ENCODE assay signal across 10 mouse cellular contexts in the genomic region with DNA sequence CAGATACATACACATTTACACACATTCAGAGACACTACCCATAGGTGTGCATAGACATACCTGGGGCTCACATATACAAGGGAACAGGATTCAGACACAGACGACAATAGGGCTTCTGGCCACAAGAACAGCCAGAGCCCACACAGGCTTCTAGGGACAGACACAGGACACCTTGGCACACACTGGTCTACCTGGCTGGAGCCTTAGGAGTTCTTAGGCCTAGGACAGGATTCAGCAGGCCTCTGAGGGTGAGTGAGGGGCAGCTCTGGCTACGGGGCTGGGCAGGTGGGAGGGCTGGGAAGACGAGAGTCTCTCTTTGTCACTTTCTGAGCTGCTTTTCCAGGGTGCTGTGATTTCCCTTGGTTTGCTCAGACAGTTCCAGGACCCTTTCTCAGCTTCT. TPM values are rescaled to one million over a fixed set of nuclear protein-coding genes. Genes with fewer than 3 reads are reported as not detected.
DNase-seq lines count a peak whose midpoint lies in the region; ATAC-seq lines count a peak whose summit lies in the region.
"Had no signal": no experiment of that assay in that cellular context is flagged by ENCODE, and none has a peak within 500 bp of the region (broad histone marks: within the 10 kb centered on the region; RNA-seq: fewer than 3 reads in every experiment).

No protein-coding gene starts in this region.

- peak overlapping the region; percentile 77 for H3K9ac ChIP-seq in heart, embryonic 13.5 days
- 0 out of 2 replicates have a peak overlapping the region, but pooled peaks have one; percentile 12 for H3K9ac ChIP-seq in liver, embryonic 12.5 days

- peak overlapping the region; percentile 78 for H3K27ac ChIP-seq in heart, embryonic 13.5 days (replicated peaks)
- H3K27ac ChIP-seq in liver, embryonic 12.5 days: peak overlapping the region; percentile 67

- intact Hi-C loops in heart, postnatal 36 days (cut with DNase I): loop anchor here (10.0 kb wide), 1 partner anchor 393 kb away; no protein-coding TSS in a partner anchor

- peak overlapping the region; percentile 65 for H3K4me2 ChIP-seq in heart, embryonic 13.5 days
- peak overlapping the region; percentile 57 for H3K4me2 ChIP-seq in liver, embryonic 12.5 days

- 54% methylated on average over 3 of the region's 3 CpGs for WGBS in heart, embryonic 13.5 days
- 56% methylated on average over 3 of the region's 3 CpGs for WGBS in liver, embryonic 12.5 days (ENCODE audit: insufficient replicate concordance)

- H3K27me3 ChIP-seq in heart, embryonic 13.5 days (replicated peaks): peaks cover 3% of the 10 kb centered on the region; the same call in 1 of the 2 replicates
- no peaks in the 10 kb centered on the region for H3K27me3 ChIP-seq in liver, embryonic 12.5 days (replicated peaks)

- H3K4me3 ChIP-seq in heart, embryonic 13.5 days: peak overlapping the region; percentile 40
- peak overlapping the region; percentile 12; the same call in 1 of the 2 replicates for H3K4me3 ChIP-seq in liver, embryonic 12.5 days

- no peaks in the 10 kb centered on the region for H3K9me3 ChIP-seq in heart, embryonic 13.5 days
- H3K9me3 ChIP-seq in liver, embryonic 12.5 days (replicated peaks): no peaks in the 10 kb centered on the region

- H3K4me1 ChIP-seq in heart, embryonic 13.5 days: peaks cover 31% of the 10 kb centered on the region
- H3K4me1 ChIP-seq in liver, embryonic 12.5 days: peaks cover 37% of the 10 kb centered on the region

- no peak for ATAC-seq in heart, embryonic 13.5 days (ENCODE audit: extremely low read depth, insufficient number of reproducible peaks, low FRiP score, low TSS enrichment)
- ATAC-seq in liver, embryonic 12.5 days: 0 out of 2 replicates have a peak, but pooled peaks have one; percentile 6

- no peaks in the 10 kb centered on the region for H3K36me3 ChIP-seq in heart, embryonic 13.5 days
- H3K36me3 ChIP-seq in liver, embryonic 12.5 days: peaks cover 18% of the 10 kb centered on the region

- DNase-seq in heart, postnatal 36 days: no peak
- DNase-seq in thymus, postnatal 10 days (ENCODE audit: low spot score in 2 of 2): peak; percentile 18
- no peak for DNase-seq in thymus, postnatal 0 days (ENCODE audit: low spot score)
- DNase-seq in testis, postnatal 10 days (ENCODE audit: low spot score): no peak
- no peak for DNase-seq in urinary bladder, postnatal 25 days (ENCODE audit: low spot score)
- DNase-seq in urinary bladder, postnatal 4 days (ENCODE audit: low spot score in 2 of 2): no peak

RNA-seq across cellular contexts. Expression of gene Arap1, which starts 30.4 kb away (rescaled TPM):
- polyA plus RNA-seq in heart, embryonic 13.5 days (2015; fragmentation: Nextera tagmentation; extraction: Ambion mirVana): 25.6 and 26.3 TPM in 2 replicates
- 10 to 100 TPM; 28.7 to 33.9 TPM for total RNA-seq in heart, postnatal 36 days (2021)
- polyA plus RNA-seq in thymus, postnatal 0 days (2015; fragmentation: Nextera tagmentation; extraction: Ambion mirVana): 31.1 and 34.4 TPM in 2 replicates
- polyA plus RNA-seq in liver, embryonic 12.5 days (2016; fragmentation: Nextera tagmentation; extraction: Ambion mirVana): 20.5 and 24.6 TPM in 2 replicates

RNA-seq across cellular contexts. Expression of gene Gm45837, which starts 32.4 kb away (rescaled TPM):
- not detected in 2 replicates for polyA plus RNA-seq in heart, embryonic 13.5 days (2015; fragmentation: Nextera tagmentation; extraction: Ambion mirVana)
- total RNA-seq in heart, postnatal 36 days (2021): not detected
- polyA plus RNA-seq in thymus, postnatal 0 days (2015; fragmentation: Nextera tagmentation; extraction: Ambion mirVana): 1.1 TPM in 1 of 2 replicates, not detected in the other
- polyA plus RNA-seq in liver, embryonic 12.5 days (2016; fragmentation: Nextera tagmentation; extraction: Ambion mirVana): not detected in 2 replicates
- polyA plus RNA-seq: gonadal fat pad, adult 2 months; testis, adult 2 months had no signal

RNA-seq across cellular contexts. Expression of gene Pde2a, which starts 43.2 kb away (rescaled TPM):
- 10.4 and 11.5 TPM in 2 replicates for polyA plus RNA-seq in heart, embryonic 13.5 days (2015; fragmentation: Nextera tagmentation; extraction: Ambion mirVana)
- total RNA-seq in heart, postnatal 36 days (2021): 10 to 100 TPM; 51.8 to 74.3 TPM
- 5.7 and 7.9 TPM in 2 replicates for polyA plus RNA-seq in thymus, postnatal 0 days (2015; fragmentation: Nextera tagmentation; extraction: Ambion mirVana)
- 11.9 and 12.0 TPM in 2 replicates for polyA plus RNA-seq in liver, embryonic 12.5 days (2016; fragmentation: Nextera tagmentation; extraction: Ambion mirVana)

Comparison
In these comparisons a context has a peak if more than half of its experiments do, and no peak if none do; other contexts are left out.
1. DNase-seq: peak in thymus, postnatal 10 days (2 of 2); none in heart, postnatal 36 days (0 of 2), thymus, postnatal 0 days (single experiment), testis, postnatal 10 days (single experiment), urinary bladder, postnatal 25 days (single experiment) and urinary bladder, postnatal 4 days (0 of 2).